Mouse (Mus musculus): ENCODE measurements at regions not wholly inside any gene's neighbourhood (a gene's known extent, or its start where the extent isn't known, plus 50 kb on each side); places are given as distances from the start of the nearest gene placed in this dataset.

GRCm38 (mm10) chr14:46276926-46277831 is 102.0 kb upstream of the Gm15217 start:
- Histone ChIP-seq H3K36me3 (no peaks in the 10 kb centered on the region), H3K9me3 (no peaks in the 10 kb centered on the region), H3K27ac (no peak overlapping the region; the same call in 1 of the 2 replicates), H3K27me3 (no peaks in the 10 kb centered on the region), H3K4me3 (no peak overlapping the region), H3K4me2 (no peak overlapping the region), H3K9ac (no peak overlapping the region), H3K4me1 (0 out of 2 replicates have a peak, but pooled peaks cover 3% of the 10 kb centered on the region)
- ATAC-seq (ENCODE audit: insufficient number of reproducible peaks, insufficient read depth, low FRiP score, low TSS enrichment, low read depth): no peak
- 73% methylated on average over 6 of the region's 6 CpGs for WGBS

GRCm38 (mm10) chr14:46277832-46278611 is 101.2 kb upstream of the Gm15217 start:
- no peaks in the 10 kb centered on the region for H3K27me3 ChIP-seq
- 0 out of 2 replicates have a peak, but pooled peaks cover 3% of the 10 kb centered on the region for H3K4me1 ChIP-seq
- H3K36me3 ChIP-seq: no peaks in the 10 kb centered on the region
- no peaks in the 10 kb centered on the region for H3K9me3 ChIP-seq
- no peak overlapping the region for H3K4me2 ChIP-seq
- no peak overlapping the region for H3K9ac ChIP-seq
- no peak overlapping the region for H3K27ac ChIP-seq
- no peak for ATAC-seq (ENCODE audit: insufficient number of reproducible peaks, insufficient read depth, low FRiP score, low TSS enrichment, low read depth)
- no peak overlapping the region for H3K4me3 ChIP-seq
- 79% methylated on average over 9 of the region's 9 CpGs for WGBS

DNA sequence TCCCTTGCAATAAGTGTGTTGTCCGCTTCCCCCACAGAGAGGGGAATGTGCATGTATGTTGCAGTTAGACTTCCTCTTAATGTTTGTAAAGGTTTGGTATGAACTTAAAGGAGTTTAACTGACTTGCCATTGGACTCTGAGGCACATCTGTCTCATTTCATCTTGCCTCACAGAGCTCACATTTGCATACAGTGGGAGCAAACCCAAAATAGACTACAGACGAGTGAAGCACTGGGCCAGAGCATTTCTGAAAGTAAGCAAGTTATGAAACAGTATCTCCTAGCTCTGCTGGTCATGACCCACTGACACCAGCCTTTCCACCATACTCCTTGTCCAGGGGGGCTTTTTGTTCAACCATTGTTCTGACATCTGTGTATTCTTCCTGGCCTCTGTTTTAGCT is 86.8 kb upstream of the Gm15217 start:
- ATAC-seq (ENCODE audit: insufficient number of reproducible peaks, insufficient read depth, low FRiP score, low TSS enrichment, low read depth): no peak
- H3K4me2 ChIP-seq: no peak overlapping the region
- no peaks in the 10 kb centered on the region for H3K27me3 ChIP-seq
- H3K36me3 ChIP-seq: no peaks in the 10 kb centered on the region
- no peak overlapping the region for H3K9ac ChIP-seq
- 61% methylated on average over 2 of the region's 2 CpGs for WGBS
- no peak overlapping the region for H3K27ac ChIP-seq
- no peak overlapping the region for H3K4me3 ChIP-seq
- H3K9me3 ChIP-seq: 0 out of 2 replicates have a peak, but pooled peaks cover 3% of the 10 kb centered on the region
- H3K4me1 ChIP-seq: 0 out of 2 replicates have a peak, but pooled peaks cover 8% of the 10 kb centered on the region

- H3K36me3 ChIP-seq: no peaks in the 10 kb centered on the region
- H3K4me2 ChIP-seq: no peak overlapping the region
- H3K27me3 ChIP-seq: no peaks in the 10 kb centered on the region
- no peak for ATAC-seq (ENCODE audit: insufficient number of reproducible peaks, insufficient read depth, low FRiP score, low TSS enrichment, low read depth)
- H3K9me3 ChIP-seq: 0 out of 2 replicates have a peak, but pooled peaks cover 3% of the 10 kb centered on the region
- 0 out of 2 replicates have a peak, but pooled peaks cover 8% of the 10 kb centered on the region for H3K4me1 ChIP-seq
- H3K9ac ChIP-seq: no peak overlapping the region
- no peak overlapping the region for H3K27ac ChIP-seq
- H3K4me3 ChIP-seq: no peak overlapping the region
These were observed 82.9 kb upstream of the Gm15217 start for GRCm38 (mm10) chr14:46296275-46296674.

DNA sequence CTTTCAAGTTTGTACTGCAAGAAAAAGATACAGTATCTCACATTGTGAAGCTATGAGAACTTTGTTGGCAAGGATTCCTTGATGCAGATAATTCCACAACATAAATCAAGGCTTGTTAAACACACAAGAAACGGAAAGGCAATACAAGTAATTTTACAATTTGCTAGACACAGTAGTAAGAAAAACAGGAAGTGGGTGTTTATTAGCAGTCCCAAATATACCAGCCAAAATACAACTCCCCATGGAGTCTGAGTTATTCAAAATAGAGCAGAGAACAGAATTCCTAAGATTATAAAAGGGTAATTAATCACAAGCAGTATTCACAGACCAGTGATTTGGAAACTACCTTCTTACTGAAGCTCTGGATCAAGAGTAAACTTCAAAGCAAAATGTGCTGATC is 78.7 kb upstream of the Gm15217 start:
- WGBS: 41% methylated on average over 1 of the region's 1 CpGs
- Histone ChIP-seq H3K36me3 (no peaks in the 10 kb centered on the region), H3K4me1 (0 out of 2 replicates have a peak, but pooled peaks cover 4% of the 10 kb centered on the region), H3K4me2 (no peak overlapping the region), H3K27me3 (no peaks in the 10 kb centered on the region), H3K4me3 (no peak overlapping the region), H3K9me3 (no peaks in the 10 kb centered on the region), H3K27ac (no peak overlapping the region), H3K9ac (no peak overlapping the region)
- ATAC-seq (ENCODE audit: insufficient number of reproducible peaks, insufficient read depth, low FRiP score, low TSS enrichment, low read depth): no peak

- no peak overlapping the region for H3K4me3 ChIP-seq
- H3K4me1 ChIP-seq: peaks cover 14% of the 10 kb centered on the region
- H3K36me3 ChIP-seq: no peaks in the 10 kb centered on the region
- H3K27me3 ChIP-seq: no peaks in the 10 kb centered on the region
- H3K27ac ChIP-seq: no peak overlapping the region
- H3K9ac ChIP-seq: no peak overlapping the region
- ATAC-seq (ENCODE audit: insufficient number of reproducible peaks, insufficient read depth, low FRiP score, low TSS enrichment, low read depth): no peak
- WGBS: 87% methylated on average over 2 of the region's 2 CpGs
- H3K9me3 ChIP-seq: no peaks in the 10 kb centered on the region
- H3K4me2 ChIP-seq: no peak overlapping the region
These were observed 76.6 kb upstream of the Gm15217 start for GRCm38 (mm10) chr14:46302601-46303000.

DNA sequence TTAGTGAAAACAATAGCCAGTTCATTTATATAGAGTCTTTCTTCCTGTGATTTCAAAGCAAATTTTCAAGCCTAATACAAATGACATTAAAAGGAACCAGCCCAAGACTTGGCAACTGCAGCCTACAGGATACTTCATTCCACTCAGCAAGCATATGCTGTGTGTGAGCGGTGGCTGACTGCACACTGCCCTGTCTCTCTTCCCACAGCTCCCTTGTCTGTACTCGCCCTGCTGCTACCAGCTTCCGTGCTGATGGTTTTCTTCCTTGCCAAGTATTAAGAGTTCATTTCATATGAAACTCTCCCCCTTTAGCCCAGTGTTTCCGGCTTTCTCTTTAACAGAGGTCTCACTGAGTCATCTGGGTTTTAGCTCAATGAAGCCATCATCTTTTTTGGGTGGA is 73.9 kb upstream of the Gm15217 start:
- Histone ChIP-seq H3K4me2 (no peak overlapping the region), H3K9me3 (no peaks in the 10 kb centered on the region), H3K36me3 (no peaks in the 10 kb centered on the region), H3K9ac (no peak overlapping the region), H3K4me3 (no peak overlapping the region), H3K27ac (no peak overlapping the region), H3K4me1 (peaks cover 14% of the 10 kb centered on the region), H3K27me3 (no peaks in the 10 kb centered on the region)
- 70% methylated on average over 4 of the region's 4 CpGs for WGBS
- no peak for ATAC-seq (ENCODE audit: insufficient number of reproducible peaks, insufficient read depth, low FRiP score, low TSS enrichment, low read depth)

GRCm38 (mm10) chr14:46313064-46313463 is 66.2 kb upstream of the Gm15217 start:
- Histone ChIP-seq H3K9ac (no peak overlapping the region), H3K36me3 (no peaks in the 10 kb centered on the region), H3K4me2 (no peak overlapping the region), H3K27me3 (no peaks in the 10 kb centered on the region), H3K9me3 (no peaks in the 10 kb centered on the region), H3K4me1 (peaks cover 3% of the 10 kb centered on the region; the same call in 1 of the 2 replicates), H3K27ac (no peak overlapping the region), H3K4me3 (no peak overlapping the region)
- 85% methylated on average over 4 of the region's 4 CpGs for WGBS
- no peak for ATAC-seq (ENCODE audit: insufficient number of reproducible peaks, insufficient read depth, low FRiP score, low TSS enrichment, low read depth)

- H3K4me3 ChIP-seq: no peak overlapping the region
- no peaks in the 10 kb centered on the region for H3K36me3 ChIP-seq
- ATAC-seq (ENCODE audit: insufficient number of reproducible peaks, insufficient read depth, low FRiP score, low TSS enrichment, low read depth): no peak
- H3K9ac ChIP-seq: no peak overlapping the region
- no peaks in the 10 kb centered on the region for H3K27me3 ChIP-seq
- 84% methylated on average over 5 of the region's 5 CpGs for WGBS
- peaks cover 3% of the 10 kb centered on the region; the same call in 1 of the 2 replicates for H3K4me1 ChIP-seq
- H3K27ac ChIP-seq: no peak overlapping the region
- no peak overlapping the region for H3K4me2 ChIP-seq
- H3K9me3 ChIP-seq: no peaks in the 10 kb centered on the region
These were observed 62.7 kb upstream of the Gm15217 start for GRCm38 (mm10) chr14:46316521-46316920.

- Histone ChIP-seq H3K36me3 (no peaks in the 10 kb centered on the region), H3K4me2 (no peak overlapping the region), H3K27me3 (no peaks in the 10 kb centered on the region), H3K4me1 (peaks cover 3% of the 10 kb centered on the region; the same call in 1 of the 2 replicates), H3K9me3 (no peaks in the 10 kb centered on the region), H3K9ac (no peak overlapping the region), H3K27ac (no peak overlapping the region), H3K4me3 (no peak overlapping the region)
- no peak for ATAC-seq (ENCODE audit: insufficient number of reproducible peaks, insufficient read depth, low FRiP score, low TSS enrichment, low read depth)
- 54% methylated on average over 16 of the region's 16 CpGs for WGBS
These were observed 61.7 kb upstream of the Gm15217 start for GRCm38 (mm10) chr14:46317406-46318045.

DNA sequence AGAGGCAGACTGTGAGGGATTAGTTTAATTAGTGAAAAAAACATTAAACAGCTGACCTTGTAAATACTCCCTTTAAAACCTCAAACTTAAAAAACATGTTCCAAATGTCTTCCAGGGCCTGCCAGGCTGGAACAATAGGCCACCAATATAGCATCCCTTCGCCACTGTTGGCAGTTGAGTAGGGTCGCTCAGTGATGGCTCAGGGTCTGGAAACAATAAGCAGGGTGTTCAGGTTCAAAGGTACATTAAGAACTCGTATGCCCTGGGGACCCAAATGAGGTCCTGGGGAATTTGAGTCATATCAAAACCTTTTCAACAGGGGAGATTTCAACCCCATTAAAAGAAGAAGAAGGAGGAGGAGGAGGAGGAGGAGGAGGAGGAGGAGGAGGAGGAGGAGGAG is 51.1 kb upstream of the Gm15217 start:
- H3K4me1 ChIP-seq: peaks cover 8% of the 10 kb centered on the region; the same call in 1 of the 2 replicates
- no peaks in the 10 kb centered on the region for H3K9me3 ChIP-seq
- H3K27me3 ChIP-seq: no peaks in the 10 kb centered on the region
- no peak overlapping the region for H3K4me3 ChIP-seq
- H3K4me2 ChIP-seq: no peak overlapping the region
- no peak overlapping the region for H3K9ac ChIP-seq
- WGBS: 20% methylated on average over 3 of the region's 3 CpGs
- no peak overlapping the region for H3K27ac ChIP-seq
- ATAC-seq (ENCODE audit: insufficient number of reproducible peaks, insufficient read depth, low FRiP score, low TSS enrichment, low read depth): no peak
- H3K36me3 ChIP-seq: no peaks in the 10 kb centered on the region
